Mouse (Mus musculus) liver, postnatal 0 days (tissue): Measurements from ENCODE around the gene Eif3g.

Source experiments
- CTCF ChIP-seq: sonication (generic); IDR thresholded peaks from 2 replicates; pipeline ENCODE4 v1.5.1; 2016; ENCODE audit warnings: antibody characterized with exemption, low read depth
- EP300 ChIP-seq: IDR thresholded peaks from 2 replicates; pipeline ENCODE4 v1.6.1; 2016; ENCODE audit warnings: antibody characterized with exemption, low read depth, mild to moderate bottlenecking

DNA sequence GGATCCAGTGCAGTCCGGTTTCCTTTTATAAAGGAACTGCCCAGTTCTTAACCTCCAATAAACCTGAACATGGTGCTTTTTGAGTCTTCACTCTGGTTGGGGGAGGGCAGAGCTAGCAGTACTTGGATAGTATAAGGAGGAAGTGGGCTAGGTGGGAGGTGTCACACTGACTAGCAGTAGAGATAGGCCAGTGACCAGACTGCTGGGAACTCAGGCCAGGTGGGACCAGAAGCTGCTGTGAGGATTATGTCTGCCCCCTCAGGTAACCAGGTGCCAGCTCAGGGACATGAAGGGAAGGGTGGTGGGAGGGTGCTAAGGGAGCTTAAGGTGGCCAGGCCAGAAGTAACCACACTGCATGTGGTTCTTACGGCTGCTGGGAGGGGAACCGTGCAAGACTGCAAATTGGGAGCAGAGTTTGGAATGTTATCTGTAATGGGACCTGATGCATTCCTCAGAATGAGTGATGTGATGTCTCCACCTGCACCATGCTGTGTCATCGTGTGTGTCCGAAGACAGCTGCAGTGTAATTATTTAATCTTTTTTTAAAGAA is 6.2 kb downstream of the Eif3g start:
- no peak for TF ChIP-seq CTCF
- TF ChIP-seq EP300 = no peak
